Mouse (Mus musculus): ENCODE data around the gene Pde4b. TPM values are rescaled to one million over a fixed set of nuclear protein-coding genes. Genes with fewer than 3 reads are reported as not detected.

Pde4b gene
- total and polyA plus RNA-seq, 2 experiments, result 8.0 to 10.7 TPM

- Histone ChIP-seq H3K4me1 (ENCODE audit: control insufficient read depth, insufficient read depth, low read length) (no peaks in the 10 kb centered on the region), H3K79me2 (ENCODE audit: control insufficient read depth, insufficient read depth, low read length) (no peaks in the 10 kb centered on the region), H3K36me3 (ENCODE audit: control insufficient read depth, insufficient read depth, low read length) (no peaks in the 10 kb centered on the region), H3K27me3 (ENCODE audit: control insufficient read depth, insufficient read depth, low read length) (no peaks in the 10 kb centered on the region), H3K27ac (replicated peaks; ENCODE audit: insufficient read depth, low read depth, low read length) (no peak overlapping the region), H3K9ac (ENCODE audit: low read depth, low read length) (no peak overlapping the region), H3K4me3 (ENCODE audit: insufficient read depth, low read depth, low read length) (no peak overlapping the region)
- 71% methylated on average over 4 of the region's 4 CpGs for WGBS
- DNase-seq (ENCODE audit: extremely low read depth, low read depth, low spot score), result no peak
- TF ChIP-seq CTCF (IDR thresholded peaks at IDR 0.05; ENCODE audit: low read depth, low read length) (no peak), POLR2A (IDR thresholded peaks at IDR 0.05; ENCODE audit: extremely low read depth, insufficient read depth, low read length) (no peak)
These were observed 185.4 kb downstream of the Pde4b start for GRCm38 (mm10) chr4:102272749-102273148.

- Histone ChIP-seq H3K36me3 (ENCODE audit: control insufficient read depth, insufficient read depth, low read length) (no peaks in the 10 kb centered on the region), H3K4me3 (ENCODE audit: insufficient read depth, low read depth, low read length) (no peak overlapping the region), H3K27me3 (ENCODE audit: control insufficient read depth, insufficient read depth, low read length) (no peaks in the 10 kb centered on the region), H3K79me2 (ENCODE audit: control insufficient read depth, insufficient read depth, low read length) (no peaks in the 10 kb centered on the region), H3K27ac (replicated peaks; ENCODE audit: insufficient read depth, low read depth, low read length) (no peak overlapping the region), H3K9ac (ENCODE audit: low read depth, low read length) (no peak overlapping the region), H3K4me1 (ENCODE audit: control insufficient read depth, insufficient read depth, low read length) (no peaks in the 10 kb centered on the region)
- 77% methylated on average over 4 of the region's 4 CpGs for WGBS
- no peak for DNase-seq (ENCODE audit: extremely low read depth, low read depth, low spot score)
- TF ChIP-seq POLR2A (IDR thresholded peaks at IDR 0.05; ENCODE audit: extremely low read depth, insufficient read depth, low read length), result no peak
- TF ChIP-seq CTCF (IDR thresholded peaks at IDR 0.05; ENCODE audit: low read depth, low read length), result no peak
These were observed 188.4 kb downstream of the Pde4b start for GRCm38 (mm10) chr4:102275716-102276115.

- TF ChIP-seq CTCF (IDR thresholded peaks at IDR 0.05; ENCODE audit: low read depth, low read length) (no peak), POLR2A (IDR thresholded peaks at IDR 0.05; ENCODE audit: extremely low read depth, insufficient read depth, low read length) (no peak)
- Histone ChIP-seq H3K4me1 (ENCODE audit: control insufficient read depth, insufficient read depth, low read length) (no peaks in the 10 kb centered on the region), H3K27me3 (ENCODE audit: control insufficient read depth, insufficient read depth, low read length) (no peaks in the 10 kb centered on the region), H3K9ac (ENCODE audit: low read depth, low read length) (no peak overlapping the region), H3K27ac (replicated peaks; ENCODE audit: insufficient read depth, low read depth, low read length) (no peak overlapping the region), H3K36me3 (ENCODE audit: control insufficient read depth, insufficient read depth, low read length) (no peaks in the 10 kb centered on the region), H3K79me2 (ENCODE audit: control insufficient read depth, insufficient read depth, low read length) (no peaks in the 10 kb centered on the region), H3K4me3 (ENCODE audit: insufficient read depth, low read depth, low read length) (no peak overlapping the region)
- 71% methylated on average over 2 of the region's 2 CpGs for WGBS
- DNase-seq (ENCODE audit: extremely low read depth, low read depth, low spot score), result peak; percentile 5
These were observed 191.6 kb downstream of the Pde4b start for GRCm38 (mm10) chr4:102278958-102279357.

GRCm38 (mm10) chr4:102287172-102287571 lies 199.8 kb downstream of the Pde4b start:
- Histone ChIP-seq H3K27me3 (ENCODE audit: control insufficient read depth, insufficient read depth, low read length) (no peaks in the 10 kb centered on the region), H3K36me3 (ENCODE audit: control insufficient read depth, insufficient read depth, low read length) (no peaks in the 10 kb centered on the region), H3K79me2 (ENCODE audit: control insufficient read depth, insufficient read depth, low read length) (no peaks in the 10 kb centered on the region), H3K4me3 (ENCODE audit: insufficient read depth, low read depth, low read length) (no peak overlapping the region), H3K4me1 (ENCODE audit: control insufficient read depth, insufficient read depth, low read length) (no peaks in the 10 kb centered on the region), H3K27ac (replicated peaks; ENCODE audit: insufficient read depth, low read depth, low read length) (no peak overlapping the region), H3K9ac (ENCODE audit: low read depth, low read length) (no peak overlapping the region)
- TF ChIP-seq POLR2A (IDR thresholded peaks at IDR 0.05; ENCODE audit: extremely low read depth, insufficient read depth, low read length) (no peak), CTCF (IDR thresholded peaks at IDR 0.05; ENCODE audit: low read depth, low read length) (no peak)
- DNase-seq (ENCODE audit: extremely low read depth, low read depth, low spot score), result peak; percentile 3
- WGBS, result 42% methylated on average over 6 of the region's 6 CpGs

- H3K36me3 ChIP-seq (ENCODE audit: control insufficient read depth, insufficient read depth, low read length), result no peaks in the 10 kb centered on the region
- no peak overlapping the region for H3K27ac ChIP-seq (replicated peaks; ENCODE audit: insufficient read depth, low read depth, low read length)
- no peak for TF ChIP-seq POLR2A (IDR thresholded peaks at IDR 0.05; ENCODE audit: extremely low read depth, insufficient read depth, low read length)
- no peak for TF ChIP-seq CTCF (IDR thresholded peaks at IDR 0.05; ENCODE audit: low read depth, low read length)
- H3K79me2 ChIP-seq (ENCODE audit: control insufficient read depth, insufficient read depth, low read length), result no peaks in the 10 kb centered on the region
- H3K4me3 ChIP-seq (ENCODE audit: insufficient read depth, low read depth, low read length), result no peak overlapping the region
- no peaks in the 10 kb centered on the region for H3K4me1 ChIP-seq (ENCODE audit: control insufficient read depth, insufficient read depth, low read length)
- no peaks in the 10 kb centered on the region for H3K27me3 ChIP-seq (ENCODE audit: control insufficient read depth, insufficient read depth, low read length)
- WGBS, result 78% methylated on average over 6 of the region's 6 CpGs
- no peak overlapping the region for H3K9ac ChIP-seq (ENCODE audit: low read depth, low read length)
- peak; percentile 12 for DNase-seq (ENCODE audit: extremely low read depth, low read depth, low spot score)
These were observed 202.8 kb downstream of the Pde4b start for GRCm38 (mm10) chr4:102290052-102290734.

- no peaks in the 10 kb centered on the region for H3K27me3 ChIP-seq (ENCODE audit: control insufficient read depth, insufficient read depth, low read length)
- DNase-seq (ENCODE audit: extremely low read depth, low read depth, low spot score), result no peak
- H3K4me1 ChIP-seq (ENCODE audit: control insufficient read depth, insufficient read depth, low read length), result no peaks in the 10 kb centered on the region
- H3K9ac ChIP-seq (ENCODE audit: low read depth, low read length), result no peak overlapping the region
- no peak overlapping the region for H3K4me3 ChIP-seq (ENCODE audit: insufficient read depth, low read depth, low read length)
- H3K36me3 ChIP-seq (ENCODE audit: control insufficient read depth, insufficient read depth, low read length), result no peaks in the 10 kb centered on the region
- TF ChIP-seq POLR2A (IDR thresholded peaks at IDR 0.05; ENCODE audit: extremely low read depth, insufficient read depth, low read length) (no peak), CTCF (IDR thresholded peaks at IDR 0.05; ENCODE audit: low read depth, low read length) (no peak)
- H3K27ac ChIP-seq (replicated peaks; ENCODE audit: insufficient read depth, low read depth, low read length), result no peak overlapping the region
- H3K79me2 ChIP-seq (ENCODE audit: control insufficient read depth, insufficient read depth, low read length), result no peaks in the 10 kb centered on the region
These were observed 210.2 kb downstream of the Pde4b start for GRCm38 (mm10) chr4:102297558-102297957.
